Mouse (Mus musculus) megakaryocyte-erythroid progenitor cell, adult 5-6 weeks (primary cell): Measurements from ENCODE around the gene Tpk1. TPM values are rescaled to one million over a fixed set of nuclear protein-coding genes. Genes with fewer than 3 reads are reported as not detected.

ENCODE experiments used
- ATAC-seq: replicated peaks from 2 replicates; pipeline ENCODE4 v1.8.0; 2016; ENCODE audit warnings: mild to moderate bottlenecking, inconsistent platforms; ENCODE audit not compliant: severe bottlenecking, poor library complexity, low FRiP score, low TSS enrichment
- total RNA-seq, 2 experiments: library from RNA; stranded (forward) in 1 of 2; stranded (reverse) in 1 of 2; fragments of 200-1000, 215-1000 nt in 1 of 2; fragments of >200 nt in 1 of 2; fragmentation: Nextera tagmentation in 1 of 2; gene quantifications; 2 replicates each; pipeline ENCODE4 v1.2.3; 2014 to 2017

The Tpk1 gene
- total RNA-seq, 2 experiments from 2014 or later = 10.3 to 12.0 TPM

DNA sequence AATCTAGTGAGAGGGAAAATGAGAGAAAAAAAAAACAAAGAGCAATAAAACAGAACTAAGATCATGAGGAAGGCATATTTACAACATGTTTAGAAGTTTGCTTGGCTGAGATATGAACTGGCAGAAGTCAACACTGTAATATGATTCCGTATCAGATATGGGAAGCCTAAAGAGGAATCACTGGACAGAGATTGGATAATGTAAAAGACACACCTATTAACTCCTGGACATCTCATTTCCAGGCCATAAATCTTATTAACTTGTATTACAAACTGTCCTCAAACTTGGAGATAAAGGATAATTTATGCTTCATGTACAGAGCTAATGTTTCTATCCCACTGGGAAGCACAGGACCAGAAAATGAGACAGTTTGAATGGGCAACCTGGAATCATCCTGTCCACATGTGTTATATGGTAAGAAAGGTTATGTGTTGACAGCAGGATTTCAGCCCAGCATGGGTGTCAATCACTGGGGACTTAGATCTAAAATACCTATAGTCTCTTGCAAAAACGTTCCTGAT is 203.2 kb downstream of the Tpk1 start:
- ATAC-seq = no peak

DNA sequence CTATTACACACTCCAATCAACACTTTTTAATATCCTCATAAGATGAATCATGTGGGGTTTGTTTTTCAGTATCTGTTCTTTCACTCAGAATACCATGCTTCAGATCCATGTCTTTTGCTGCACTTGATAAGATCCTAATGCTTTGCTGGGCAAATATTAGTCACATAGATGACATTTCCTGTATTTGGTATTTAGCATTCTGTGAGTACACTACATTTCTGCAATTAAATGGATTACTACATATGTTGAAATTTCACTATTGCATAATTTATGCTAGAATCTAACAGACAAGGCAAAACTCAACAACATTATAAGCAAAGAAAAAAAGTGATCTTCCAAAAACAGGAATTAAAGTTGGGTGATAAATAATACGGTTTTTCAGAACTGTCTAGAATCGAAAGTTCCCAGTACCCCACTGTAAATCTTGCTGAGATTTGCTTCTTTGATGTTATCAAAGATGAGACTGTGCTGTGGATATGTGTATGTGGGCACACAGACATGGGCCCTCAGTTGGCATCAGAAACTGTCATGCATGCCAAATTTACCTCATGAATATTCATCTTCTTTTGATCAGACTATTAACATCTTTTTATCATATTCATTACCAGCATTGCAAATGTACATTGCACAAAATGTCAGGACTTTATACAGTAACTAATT is 203.8 kb downstream of the Tpk1 start:
- ATAC-seq = no peak

DNA sequence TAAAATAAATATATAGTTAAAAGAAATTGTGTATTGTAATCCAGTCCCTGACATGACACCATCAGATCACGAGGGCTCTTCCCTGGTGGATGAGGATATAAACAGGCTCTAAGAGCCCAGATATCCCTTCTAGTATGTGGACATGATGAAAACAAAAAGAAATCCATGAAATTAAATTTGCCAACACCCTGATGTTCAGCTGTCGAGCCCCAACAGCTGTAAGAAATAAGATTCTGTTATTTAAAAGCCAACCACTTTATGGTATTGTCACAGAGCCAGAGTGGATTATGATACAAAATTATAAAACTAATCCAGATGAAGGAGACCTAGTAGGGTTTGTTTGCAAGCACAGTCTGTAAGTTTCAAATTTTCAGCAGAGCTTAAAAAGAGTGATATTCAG is 207.0 kb downstream of the Tpk1 start:
- ATAC-seq = no peak

DNA sequence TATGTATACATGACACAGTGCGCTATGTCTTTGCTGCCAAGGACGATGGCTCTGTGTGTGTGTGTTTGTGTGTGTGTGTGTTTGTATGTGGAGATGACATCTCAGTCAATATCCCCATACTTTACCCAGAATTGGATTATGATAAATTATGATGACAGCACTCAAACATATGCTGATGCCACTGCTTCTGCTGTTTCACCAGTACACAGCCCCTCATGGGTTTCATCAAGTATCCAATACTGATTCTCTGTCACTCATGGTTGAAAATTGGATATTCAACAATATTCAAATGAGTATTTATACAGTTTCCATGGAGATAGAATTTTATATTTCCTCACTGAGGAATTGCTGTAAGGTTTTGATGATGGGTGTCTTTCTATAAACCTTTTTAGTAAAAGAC is 208.1 kb downstream of the Tpk1 start:
- no peak for ATAC-seq

- no peak for ATAC-seq
Measured at GRCm38 (mm10) chr6:43449498-43449897, 216.6 kb downstream of the Tpk1 start.

DNA sequence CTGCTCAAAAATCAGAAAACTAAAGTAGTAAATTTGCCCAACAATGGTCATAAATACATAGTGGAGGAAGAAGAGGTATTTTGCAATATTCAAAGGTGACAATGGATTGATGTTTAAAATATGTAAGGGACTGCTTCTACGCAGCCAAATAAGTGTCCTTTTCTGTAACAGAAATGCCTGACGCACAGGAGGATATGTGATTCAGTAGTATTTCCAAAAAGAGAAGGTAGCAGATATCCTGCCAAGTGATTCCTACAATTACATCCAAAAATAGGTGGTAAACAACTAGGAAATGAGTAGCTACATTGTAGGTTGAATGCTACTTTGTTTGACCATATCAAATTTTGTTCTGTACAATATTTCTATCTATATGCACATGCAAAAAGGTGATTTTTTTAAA is 220.2 kb downstream of the Tpk1 start:
- ATAC-seq = no peak

GRCm38 (mm10) chr6:43442191-43442590 is 223.9 kb downstream of the Tpk1 start:
- no peak for ATAC-seq

DNA sequence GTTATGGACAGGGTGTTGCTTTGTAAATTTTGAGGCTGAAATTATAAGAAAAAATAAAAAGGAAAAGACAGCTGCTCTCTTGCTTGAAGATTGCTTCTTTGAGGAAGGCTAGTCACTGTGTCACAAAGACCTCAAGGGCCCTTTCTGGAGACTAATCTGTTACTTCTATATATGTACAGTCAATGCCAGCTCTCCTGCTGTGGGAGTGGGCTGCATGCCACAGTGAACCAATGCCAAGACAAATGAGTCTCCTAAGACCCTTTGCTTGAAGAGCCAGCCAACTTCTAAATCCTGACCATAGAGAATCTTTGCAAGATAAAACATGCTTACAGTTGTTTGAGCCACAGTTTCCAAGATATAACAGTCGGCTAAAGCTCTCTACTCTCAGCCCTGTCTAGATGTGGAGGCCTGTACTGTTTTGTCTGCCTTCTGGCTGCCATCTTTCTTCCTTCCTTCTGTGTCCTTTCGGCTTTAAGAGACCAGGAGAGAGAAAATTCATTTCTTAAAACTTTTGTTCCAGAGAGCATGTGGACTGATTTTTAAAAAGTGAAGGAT is 230.0 kb downstream of the Tpk1 start:
- no peak for ATAC-seq

- no peak for ATAC-seq
Measured at GRCm38 (mm10) chr6:43434365-43434764, 231.7 kb downstream of the Tpk1 start.

DNA sequence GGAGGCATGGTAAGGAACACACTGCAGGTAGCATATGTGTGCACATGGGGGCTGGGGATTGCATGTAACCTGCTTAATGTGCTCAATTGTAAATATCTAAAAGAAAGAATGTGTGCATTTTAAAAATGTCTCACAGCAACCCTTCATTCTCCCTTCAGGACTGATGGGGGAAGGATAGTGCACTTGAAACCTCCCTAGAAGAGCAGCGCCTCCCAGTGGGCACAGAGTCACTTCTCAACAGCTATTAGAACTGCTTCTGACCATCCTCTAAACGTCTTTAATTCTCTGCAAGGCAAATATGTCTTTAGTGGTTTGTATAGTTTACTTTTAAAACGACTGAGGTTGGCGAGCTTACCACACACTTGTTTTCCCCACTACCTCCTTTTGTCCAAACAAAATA is 241.1 kb downstream of the Tpk1 start:
- no peak for ATAC-seq

DNA sequence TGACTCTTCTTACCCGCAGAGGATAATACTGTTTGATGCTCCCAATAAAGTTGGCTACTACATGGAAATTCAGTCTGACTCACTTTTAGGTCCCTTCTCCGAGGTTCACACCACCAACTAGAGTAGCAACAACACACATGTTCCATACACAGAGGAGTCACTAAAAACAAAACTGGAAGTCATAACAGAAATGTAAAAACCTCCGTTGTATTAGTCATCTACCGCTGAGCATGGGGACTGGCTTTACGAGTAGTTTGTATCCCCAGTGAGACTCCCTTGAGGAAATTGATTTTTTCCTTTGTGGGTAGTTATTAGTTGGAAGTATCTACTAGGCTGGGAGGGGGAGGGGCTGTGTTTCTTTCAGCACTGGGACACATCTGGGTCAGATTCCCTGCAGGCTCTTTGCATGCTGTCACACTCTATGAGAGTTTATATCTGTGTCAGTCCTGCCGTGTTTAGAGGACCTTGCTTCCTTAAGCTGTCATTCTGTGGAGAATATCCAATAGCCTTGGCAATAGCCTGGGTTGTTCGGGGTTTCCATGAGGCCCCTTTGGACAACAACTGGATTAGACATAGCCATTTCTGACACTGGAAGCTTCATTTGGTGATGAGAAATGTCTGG is 245.6 kb downstream of the Tpk1 start:
- ATAC-seq = no peak

- no peak for ATAC-seq
Measured at GRCm38 (mm10) chr6:43408949-43409348, 257.1 kb downstream of the Tpk1 start.

- ATAC-seq = no peak
Measured at GRCm38 (mm10) chr6:43403076-43403475, 263.0 kb downstream of the Tpk1 start.

DNA sequence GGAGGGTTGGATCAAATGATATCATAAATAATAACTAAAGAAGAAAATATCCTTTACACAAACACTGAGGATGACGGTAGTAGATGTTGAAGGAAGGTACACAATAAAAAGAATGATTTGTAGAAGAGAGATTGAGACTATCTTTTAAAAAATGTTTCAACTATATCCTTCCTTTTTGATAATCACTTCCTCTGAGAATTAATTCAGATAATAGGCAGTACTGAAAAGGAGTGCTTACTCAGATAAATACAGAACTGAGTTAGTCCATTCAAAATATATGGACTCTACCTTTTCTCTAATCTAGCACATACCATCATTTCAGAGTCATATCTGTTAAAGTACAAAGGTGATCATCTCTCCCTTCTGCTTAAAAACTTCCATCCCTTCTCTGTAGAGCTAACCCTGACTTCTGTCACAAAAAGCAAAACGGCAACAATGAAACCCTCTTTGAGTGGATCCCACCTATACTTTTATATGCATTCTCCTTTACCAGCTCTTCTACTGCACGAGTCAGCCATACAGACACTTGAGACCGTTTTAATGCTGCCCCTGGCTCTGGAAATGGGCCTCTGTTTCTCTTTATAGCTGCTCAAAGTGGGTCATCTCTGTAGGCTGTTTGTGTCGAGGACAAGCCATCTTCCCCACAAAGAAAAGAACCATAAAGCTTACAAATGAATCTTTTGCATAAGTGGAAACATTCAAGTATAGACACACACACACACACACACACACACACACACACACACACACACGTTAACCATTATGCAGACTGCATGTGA is 263.7 kb downstream of the Tpk1 start:
- ATAC-seq = no peak

DNA sequence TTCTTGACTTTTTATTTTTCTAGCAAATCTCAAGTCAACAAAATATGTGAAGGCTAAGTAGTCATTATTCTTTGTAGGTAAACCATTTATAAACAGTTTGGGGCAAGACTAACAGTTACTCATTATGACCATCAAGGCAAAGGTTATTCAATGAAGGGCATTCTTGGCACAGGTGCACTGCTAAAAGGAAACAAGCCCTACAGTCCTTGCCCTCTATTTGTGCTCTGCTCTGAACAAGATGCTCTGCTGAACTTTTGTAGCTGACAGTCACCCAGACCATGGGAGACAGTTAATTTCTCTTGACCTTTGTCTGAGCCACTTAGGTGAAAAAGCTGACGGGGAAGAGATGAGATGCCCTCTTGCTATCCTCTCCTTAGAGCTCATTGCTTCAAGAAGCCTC is 269.7 kb downstream of the Tpk1 start:
- no peak for ATAC-seq

GRCm38 (mm10) chr6:43395538-43395937 is 270.5 kb downstream of the Tpk1 start:
- no peak for ATAC-seq

DNA sequence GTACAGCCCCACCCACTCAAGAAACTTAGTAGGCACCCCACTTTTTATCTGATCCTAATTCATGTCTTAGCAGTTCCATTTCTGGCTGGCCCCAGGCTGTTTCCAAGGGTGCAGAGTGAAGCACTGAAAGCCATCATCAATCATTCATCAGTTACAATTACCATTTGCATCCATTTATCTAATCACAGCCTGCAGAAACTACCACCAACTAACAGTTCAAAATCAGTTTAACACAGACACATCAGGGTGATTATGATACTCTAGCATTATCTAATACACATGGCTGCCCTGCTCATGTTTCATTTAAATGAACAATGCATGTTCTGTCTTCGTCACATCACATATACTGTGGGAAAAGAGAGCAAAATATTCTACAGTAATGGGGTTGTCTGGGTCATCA is 274.7 kb downstream of the Tpk1 start:
- 0 out of 2 replicates have a peak, but pooled peaks have one; percentile 34 for ATAC-seq

GRCm38 (mm10) chr6:43387273-43387672 is 278.8 kb downstream of the Tpk1 start:
- ATAC-seq = no peak

DNA sequence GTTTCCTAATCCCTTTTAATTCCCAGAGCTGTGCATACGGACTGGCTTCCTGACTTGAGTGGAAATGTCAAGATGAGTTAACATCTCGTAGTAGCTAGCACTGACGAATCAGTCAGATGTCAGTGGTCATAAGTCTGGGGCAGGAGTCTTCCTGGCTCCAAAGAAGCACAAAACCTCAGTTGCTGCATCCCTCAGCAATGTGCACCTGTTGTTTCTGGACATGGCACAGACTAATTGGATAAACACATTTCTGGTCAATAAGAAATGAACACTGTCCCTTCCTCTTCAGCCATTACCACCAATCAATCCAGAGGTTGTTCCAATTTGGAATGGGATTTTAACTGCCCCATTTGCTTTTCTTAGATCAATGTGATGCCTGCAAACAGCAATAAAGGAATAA is 281.2 kb downstream of the Tpk1 start:
- no peak for ATAC-seq

GRCm38 (mm10) chr6:43384304-43384703 is 281.8 kb downstream of the Tpk1 start:
- no peak for ATAC-seq
